Mouse (Mus musculus): Measurements from ENCODE around the gene Snai1. TPM values are rescaled to one million over a fixed set of nuclear protein-coding genes. Genes with fewer than 3 reads are reported as not detected.
A peak's percentile ranks its signal among the peaks of the same experiment; 100 is the strongest.

Snai1 gene
- polyA plus RNA-seq, 1 experiment from 2014 or later = 14.6 TPM

GRCm38 (mm10) chr2:167544004-167544356 is 6.0 kb downstream of the Snai1 start:
- peak overlapping the region; percentile 62; the same call in 1 of the 2 replicates for H3K27ac ChIP-seq
- no peak overlapping the region for H3K9ac ChIP-seq
- no peak overlapping the region for H3K4me3 ChIP-seq (replicated peaks)
- H3K4me1 ChIP-seq = peaks cover 38% of the 10 kb centered on the region
- WGBS = 18% methylated on average over 4 of the region's 4 CpGs
- ATAC-seq (ENCODE audit: low FRiP score) = no peak
- H3K36me3 ChIP-seq (replicated peaks) = no peaks in the 10 kb centered on the region
- H3K4me2 ChIP-seq = no peak overlapping the region
- H3K9me3 ChIP-seq = no peaks in the 10 kb centered on the region
- peaks cover 34% of the 10 kb centered on the region for H3K27me3 ChIP-seq

- Histone ChIP-seq H3K4me1 (peaks cover 37% of the 10 kb centered on the region), H3K27ac (0 out of 2 replicates have a peak overlapping the region, but pooled peaks have one; percentile 62), H3K4me3 (replicated peaks) (no peak overlapping the region), H3K36me3 (replicated peaks) (no peaks in the 10 kb centered on the region), H3K4me2 (no peak overlapping the region), H3K9me3 (no peaks in the 10 kb centered on the region), H3K9ac (no peak overlapping the region), H3K27me3 (peaks cover 30% of the 10 kb centered on the region)
- no peak for ATAC-seq (ENCODE audit: low FRiP score)
- 66% methylated on average over 5 of the region's 5 CpGs for WGBS
Measured at GRCm38 (mm10) chr2:167544456-167544855, 6.5 kb downstream of the Snai1 start.

DNA sequence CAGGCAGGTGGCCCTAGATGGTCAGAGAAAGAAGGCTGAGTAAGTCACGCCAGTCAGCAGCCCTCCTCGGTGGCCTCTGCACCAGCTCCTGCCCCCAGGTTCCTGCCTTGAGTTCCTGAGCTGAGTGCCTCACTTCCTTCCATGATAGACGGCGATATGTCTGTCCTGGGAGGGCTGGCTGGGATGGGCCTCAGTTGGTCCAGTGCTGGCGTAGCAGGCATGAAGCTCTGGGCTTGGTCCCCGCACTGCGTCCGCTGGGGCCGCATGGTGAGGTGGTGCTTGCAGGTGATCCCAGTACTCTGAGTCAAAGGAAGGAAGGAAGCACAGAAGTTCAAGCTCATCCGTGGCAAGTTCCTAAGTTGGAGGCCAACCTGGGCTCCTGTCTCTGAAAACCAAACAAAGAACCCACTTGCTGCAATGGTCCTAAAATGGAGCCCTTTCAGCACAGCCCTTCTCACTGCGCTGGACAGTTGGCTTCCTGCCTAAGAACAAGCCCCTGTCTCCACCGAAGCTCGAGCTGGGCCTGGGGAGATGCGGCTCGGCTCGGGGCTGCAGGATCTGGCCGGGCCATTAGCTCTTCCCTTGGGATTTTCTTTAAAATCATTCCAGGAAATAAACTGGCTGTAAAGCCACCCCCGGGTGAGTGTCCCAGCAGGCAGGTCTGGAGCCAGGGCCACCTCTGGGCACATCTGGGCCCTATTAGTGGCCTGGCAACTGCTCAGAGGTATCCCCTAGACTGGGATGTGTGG is 8.6 kb downstream of the Snai1 start:
- WGBS = 86% methylated on average over 18 of the region's 18 CpGs
- no peaks in the 10 kb centered on the region for H3K36me3 ChIP-seq (replicated peaks)
- peaks cover 18% of the 10 kb centered on the region for H3K4me1 ChIP-seq
- no peak overlapping the region for H3K4me3 ChIP-seq (replicated peaks)
- no peaks in the 10 kb centered on the region for H3K9me3 ChIP-seq
- no peak for ATAC-seq (ENCODE audit: low FRiP score)
- no peak overlapping the region for H3K4me2 ChIP-seq
- H3K9ac ChIP-seq = no peak overlapping the region
- H3K27ac ChIP-seq = no peak overlapping the region
- H3K27me3 ChIP-seq = peaks cover 8% of the 10 kb centered on the region; the same call in 1 of the 2 replicates

- ATAC-seq (ENCODE audit: low FRiP score) = no peak
- no peak overlapping the region for H3K27ac ChIP-seq
- H3K9ac ChIP-seq = no peak overlapping the region
- WGBS = 84% methylated on average over 8 of the region's 8 CpGs
- H3K36me3 ChIP-seq (replicated peaks) = no peaks in the 10 kb centered on the region
- no peaks in the 10 kb centered on the region for H3K9me3 ChIP-seq
- no peak overlapping the region for H3K4me3 ChIP-seq (replicated peaks)
- H3K4me2 ChIP-seq = no peak overlapping the region
- H3K4me1 ChIP-seq = peaks cover 11% of the 10 kb centered on the region
- H3K27me3 ChIP-seq = no peaks in the 10 kb centered on the region
Measured at GRCm38 (mm10) chr2:167547444-167547843, 9.4 kb downstream of the Snai1 start.

DNA sequence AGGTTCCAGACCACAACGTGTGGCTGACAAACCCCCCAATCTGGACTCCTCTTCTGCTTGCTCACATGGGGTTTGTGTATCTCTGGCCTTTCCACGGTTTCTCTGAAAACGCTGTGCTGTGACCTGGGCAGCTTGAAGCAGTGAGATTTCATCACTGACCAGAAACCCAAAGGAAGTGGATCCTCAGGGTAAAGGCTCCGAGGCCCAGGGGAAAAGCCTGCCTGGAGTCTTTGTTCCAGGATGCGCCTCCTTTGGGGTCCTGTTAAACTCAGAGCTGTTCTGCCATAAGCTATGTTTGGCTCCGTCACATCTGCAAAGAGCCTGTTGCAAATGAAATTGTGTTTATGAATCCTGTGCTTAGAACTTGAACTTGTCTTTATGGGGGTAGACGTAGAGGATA is 11.0 kb downstream of the Snai1 start:
- Histone ChIP-seq H3K4me1 (peaks cover 7% of the 10 kb centered on the region), H3K36me3 (replicated peaks) (no peaks in the 10 kb centered on the region), H3K4me2 (no peak overlapping the region), H3K27me3 (no peaks in the 10 kb centered on the region), H3K9me3 (no peaks in the 10 kb centered on the region), H3K27ac (no peak overlapping the region), H3K4me3 (replicated peaks) (no peak overlapping the region), H3K9ac (no peak overlapping the region)
- no peak for ATAC-seq (ENCODE audit: low FRiP score)
- 88% methylated on average over 7 of the region's 7 CpGs for WGBS

DNA sequence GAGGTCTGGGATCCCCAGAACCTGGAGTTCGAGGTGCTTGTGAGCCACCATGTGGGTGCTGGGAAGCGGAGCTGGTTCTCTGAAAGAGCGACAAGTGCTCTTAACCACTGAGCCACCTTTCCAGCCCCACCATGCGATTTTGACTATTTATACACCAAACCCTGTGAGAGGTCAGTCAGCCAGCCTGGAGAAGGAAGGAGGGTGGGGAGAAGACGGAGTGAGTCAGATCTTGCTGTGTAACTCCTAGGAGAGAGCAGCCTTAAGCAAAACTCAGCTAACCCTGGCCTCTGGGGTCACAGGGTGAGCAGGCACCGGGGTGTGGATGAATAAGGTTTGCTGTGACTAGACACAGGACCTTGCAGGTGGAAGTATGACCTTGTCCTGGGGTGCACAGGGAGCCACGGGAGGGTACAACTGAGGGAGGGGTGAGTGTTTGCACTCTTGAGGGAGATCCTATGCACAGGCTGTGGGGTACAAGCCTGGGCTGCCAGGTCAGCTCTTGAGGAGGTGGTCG is 12.4 kb downstream of the Snai1 start:
- H3K4me3 ChIP-seq (replicated peaks) = no peak overlapping the region
- H3K9ac ChIP-seq = no peak overlapping the region
- H3K9me3 ChIP-seq = no peaks in the 10 kb centered on the region
- no peaks in the 10 kb centered on the region for H3K36me3 ChIP-seq (replicated peaks)
- no peaks in the 10 kb centered on the region for H3K27me3 ChIP-seq
- H3K4me2 ChIP-seq = no peak overlapping the region
- peaks cover 7% of the 10 kb centered on the region for H3K4me1 ChIP-seq
- no peak overlapping the region for H3K27ac ChIP-seq
- ATAC-seq (ENCODE audit: low FRiP score) = no peak
- 79% methylated on average over 8 of the region's 8 CpGs for WGBS

GRCm38 (mm10) chr2:167551342-167551920 is 13.4 kb downstream of the Snai1 start:
- H3K27ac ChIP-seq = no peak overlapping the region
- no peak overlapping the region for H3K4me2 ChIP-seq
- no peaks in the 10 kb centered on the region for H3K36me3 ChIP-seq (replicated peaks)
- WGBS = 78% methylated on average over 8 of the region's 8 CpGs
- H3K4me3 ChIP-seq (replicated peaks) = no peak overlapping the region
- peaks cover 7% of the 10 kb centered on the region for H3K4me1 ChIP-seq
- no peak for ATAC-seq (ENCODE audit: low FRiP score)
- no peaks in the 10 kb centered on the region for H3K9me3 ChIP-seq
- H3K9ac ChIP-seq = no peak overlapping the region
- H3K27me3 ChIP-seq = no peaks in the 10 kb centered on the region

GRCm38 (mm10) chr2:167552292-167552691 is 14.3 kb downstream of the Snai1 start:
- Histone ChIP-seq H3K27me3 (no peaks in the 10 kb centered on the region), H3K27ac (no peak overlapping the region), H3K9me3 (no peaks in the 10 kb centered on the region), H3K9ac (no peak overlapping the region), H3K4me3 (replicated peaks) (no peak overlapping the region), H3K36me3 (replicated peaks) (no peaks in the 10 kb centered on the region), H3K4me2 (no peak overlapping the region), H3K4me1 (peaks cover 7% of the 10 kb centered on the region)
- 88% methylated on average over 4 of the region's 4 CpGs for WGBS
- no peak for ATAC-seq (ENCODE audit: low FRiP score)

GRCm38 (mm10) chr2:167552927-167553402 is 15.0 kb downstream of the Snai1 start:
- Histone ChIP-seq H3K9ac (no peak overlapping the region), H3K9me3 (no peaks in the 10 kb centered on the region), H3K4me2 (no peak overlapping the region), H3K36me3 (replicated peaks) (no peaks in the 10 kb centered on the region), H3K4me1 (peaks cover 7% of the 10 kb centered on the region), H3K4me3 (replicated peaks) (no peak overlapping the region), H3K27me3 (no peaks in the 10 kb centered on the region), H3K27ac (no peak overlapping the region)
- ATAC-seq (ENCODE audit: low FRiP score) = no peak
- 24% methylated on average over 11 of the region's 11 CpGs for WGBS

GRCm38 (mm10) chr2:167555766-167556165 is 17.8 kb downstream of the Snai1 start:
- peaks cover 14% of the 10 kb centered on the region for H3K27me3 ChIP-seq

DNA sequence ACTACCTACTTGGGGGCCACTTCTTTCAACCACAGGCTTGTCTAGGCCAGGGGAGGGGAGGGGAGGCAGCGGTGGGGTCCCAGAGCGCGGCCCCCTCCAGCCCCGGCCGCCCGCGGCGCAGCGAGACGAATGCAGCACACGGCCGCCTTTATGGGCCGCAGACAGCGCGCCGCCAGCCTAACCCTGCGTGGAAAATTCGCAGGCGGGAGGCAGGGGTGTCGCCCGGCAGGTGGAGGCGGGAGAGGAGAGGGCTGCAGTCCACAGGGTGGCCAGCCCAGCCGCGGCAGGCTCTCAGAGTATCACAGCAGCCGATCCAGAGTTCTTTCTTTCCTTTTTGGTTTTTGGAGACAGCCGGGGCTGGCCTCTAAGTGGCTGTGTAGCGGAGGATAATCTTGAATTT is 21.4 kb downstream of the Snai1 start:
- Histone ChIP-seq H3K4me1 (peaks cover 26% of the 10 kb centered on the region), H3K9me3 (no peaks in the 10 kb centered on the region), H3K27ac (0 out of 2 replicates have a peak overlapping the region, but pooled peaks have one; percentile 27), H3K9ac (peak overlapping the region; percentile 42; the same call in 1 of the 2 replicates), H3K4me2 (peak overlapping the region; percentile 46), H3K27me3 (peaks cover 19% of the 10 kb centered on the region), H3K36me3 (replicated peaks) (no peaks in the 10 kb centered on the region), H3K4me3 (replicated peaks) (peak overlapping the region; percentile 21)
- no peak for ATAC-seq (ENCODE audit: low FRiP score)
- WGBS = 10% methylated on average over 27 of the region's 27 CpGs

More at GRCm38 (mm10) chr2:167555766-167556165, 17.8 kb downstream of the Snai1 start:
- no peak overlapping the region for H3K4me2 ChIP-seq
- H3K4me3 ChIP-seq (replicated peaks) = no peak overlapping the region
- peaks cover 21% of the 10 kb centered on the region for H3K4me1 ChIP-seq
- no peak for ATAC-seq (ENCODE audit: low FRiP score)
- WGBS = 87% methylated on average over 5 of the region's 5 CpGs
- H3K9me3 ChIP-seq = no peaks in the 10 kb centered on the region
- no peak overlapping the region for H3K9ac ChIP-seq
- no peak overlapping the region for H3K27ac ChIP-seq
- no peaks in the 10 kb centered on the region for H3K36me3 ChIP-seq (replicated peaks)

- H3K9ac ChIP-seq = no peak overlapping the region
- peaks cover 19% of the 10 kb centered on the region for H3K27me3 ChIP-seq
- peaks cover 38% of the 10 kb centered on the region for H3K4me1 ChIP-seq
Measured at GRCm38 (mm10) chr2:167562101-167562500, 24.1 kb downstream of the Snai1 start.

More at GRCm38 (mm10) chr2:167562101-167562500, 24.1 kb downstream of the Snai1 start:
- Histone ChIP-seq H3K4me3 (replicated peaks) (no peak overlapping the region), H3K36me3 (replicated peaks) (no peaks in the 10 kb centered on the region), H3K9me3 (no peaks in the 10 kb centered on the region), H3K4me2 (no peak overlapping the region), H3K27ac (peak overlapping the region; percentile 63)
- ATAC-seq (ENCODE audit: low FRiP score) = no peak
- 43% methylated on average over 8 of the region's 8 CpGs for WGBS

Measured in forebrain, embryonic 12.5 days (tissue).